Mouse (Mus musculus): ENCODE data around the gene Atg9b. TPM values are rescaled to one million over a fixed set of nuclear protein-coding genes. Genes with fewer than 3 reads are reported as not detected.

The Atg9b gene
- polyA plus RNA-seq, 1 experiment from 2014 or later: 0.48 TPM

GRCm38 (mm10) chr5:24343379-24343778 is 48.6 kb downstream of the Atg9b start:
- Histone ChIP-seq H3K4me1 (ENCODE audit: control insufficient read depth, insufficient read depth, low read length) (peaks cover 33% of the 10 kb centered on the region), H3K9ac (ENCODE audit: low read length) (peak overlapping the region; percentile 26; the same call in 1 of the 2 replicates), H3K4me2 (ENCODE audit: low read length) (no peak overlapping the region), H3K27ac (ENCODE audit: low read depth, low read length) (peak overlapping the region; percentile 90), H3K27me3 (replicated peaks; ENCODE audit: control insufficient read depth, insufficient read depth, low read length) (no peaks in the 10 kb centered on the region), H3K9me3 (replicated peaks; ENCODE audit: control insufficient read depth, low read length) (no peaks in the 10 kb centered on the region), H3K4me3 (ENCODE audit: low read depth, low read length) (no peak overlapping the region), H3K36me3 (ENCODE audit: control insufficient read depth, insufficient read depth, low read length) (no peaks in the 10 kb centered on the region)
- no peak for DNase-seq (ENCODE audit: low spot score)
- ATAC-seq: no peak

GRCm38 (mm10) chr5:24342966-24343365 is 49.0 kb downstream of the Atg9b start:
- ATAC-seq (no peak), DNase-seq (ENCODE audit: low spot score) (no peak)
- Histone ChIP-seq H3K4me2 (ENCODE audit: low read length) (no peak overlapping the region), H3K9me3 (replicated peaks; ENCODE audit: control insufficient read depth, low read length) (no peaks in the 10 kb centered on the region), H3K9ac (ENCODE audit: low read length) (no peak overlapping the region), H3K4me1 (ENCODE audit: control insufficient read depth, insufficient read depth, low read length) (peaks cover 33% of the 10 kb centered on the region), H3K36me3 (ENCODE audit: control insufficient read depth, insufficient read depth, low read length) (no peaks in the 10 kb centered on the region), H3K4me3 (ENCODE audit: low read depth, low read length) (no peak overlapping the region), H3K27ac (ENCODE audit: low read depth, low read length) (0 out of 2 replicates have a peak overlapping the region, but pooled peaks have one; percentile 90), H3K27me3 (replicated peaks; ENCODE audit: control insufficient read depth, insufficient read depth, low read length) (no peaks in the 10 kb centered on the region)
- 64% methylated on average over 8 of the region's 8 CpGs for WGBS

GRCm38 (mm10) chr5:24342205-24342963 is 49.6 kb downstream of the Atg9b start:
- Histone ChIP-seq H3K4me2 (ENCODE audit: low read length) (no peak overlapping the region), H3K36me3 (ENCODE audit: control insufficient read depth, insufficient read depth, low read length) (no peaks in the 10 kb centered on the region), H3K27me3 (replicated peaks; ENCODE audit: control insufficient read depth, insufficient read depth, low read length) (no peaks in the 10 kb centered on the region), H3K4me3 (ENCODE audit: low read depth, low read length) (no peak overlapping the region), H3K4me1 (ENCODE audit: control insufficient read depth, insufficient read depth, low read length) (peaks cover 28% of the 10 kb centered on the region), H3K27ac (ENCODE audit: low read depth, low read length) (no peak overlapping the region; the same call in 1 of the 2 replicates), H3K9ac (ENCODE audit: low read length) (no peak overlapping the region), H3K9me3 (replicated peaks; ENCODE audit: control insufficient read depth, low read length) (no peaks in the 10 kb centered on the region)
- WGBS: 76% methylated on average over 14 of the region's 14 CpGs
- no peak for DNase-seq (ENCODE audit: low spot score)
- no peak for ATAC-seq

GRCm38 (mm10) chr5:24337821-24338220 is 54.1 kb downstream of the Atg9b start:
- H3K36me3 ChIP-seq (ENCODE audit: control insufficient read depth, insufficient read depth, low read length): no peaks in the 10 kb centered on the region
- no peaks in the 10 kb centered on the region for H3K9me3 ChIP-seq (replicated peaks; ENCODE audit: control insufficient read depth, low read length)
- no peak overlapping the region; the same call in 1 of the 2 replicates for H3K9ac ChIP-seq (ENCODE audit: low read length)
- no peak overlapping the region for H3K4me2 ChIP-seq (ENCODE audit: low read length)
- H3K4me1 ChIP-seq (ENCODE audit: control insufficient read depth, insufficient read depth, low read length): peaks cover 5% of the 10 kb centered on the region
- no peak overlapping the region for H3K4me3 ChIP-seq (ENCODE audit: low read depth, low read length)
- H3K27me3 ChIP-seq (replicated peaks; ENCODE audit: control insufficient read depth, insufficient read depth, low read length): no peaks in the 10 kb centered on the region
- no peak overlapping the region for H3K27ac ChIP-seq (ENCODE audit: low read depth, low read length)
- DNase-seq (ENCODE audit: low spot score): no peak
- ATAC-seq: no peak
- WGBS: 67% methylated on average over 2 of the region's 2 CpGs

- no peak overlapping the region for H3K27ac ChIP-seq (ENCODE audit: low read depth, low read length)
- WGBS: 44% methylated on average over 9 of the region's 9 CpGs
- no peaks in the 10 kb centered on the region for H3K27me3 ChIP-seq (replicated peaks; ENCODE audit: control insufficient read depth, insufficient read depth, low read length)
- no peak overlapping the region; the same call in 1 of the 2 replicates for H3K9ac ChIP-seq (ENCODE audit: low read length)
- H3K36me3 ChIP-seq (ENCODE audit: control insufficient read depth, insufficient read depth, low read length): no peaks in the 10 kb centered on the region
- no peak overlapping the region for H3K4me2 ChIP-seq (ENCODE audit: low read length)
- ATAC-seq (no peak; the same call in 1 of the 2 replicates), DNase-seq (ENCODE audit: low spot score) (no peak)
- H3K9me3 ChIP-seq (replicated peaks; ENCODE audit: control insufficient read depth, low read length): no peaks in the 10 kb centered on the region
- H3K4me3 ChIP-seq (ENCODE audit: low read depth, low read length): no peak overlapping the region
- H3K4me1 ChIP-seq (ENCODE audit: control insufficient read depth, insufficient read depth, low read length): peaks cover 5% of the 10 kb centered on the region
Observed at GRCm38 (mm10) chr5:24337366-24337765, 54.6 kb downstream of the Atg9b start.

- Histone ChIP-seq H3K27me3 (replicated peaks; ENCODE audit: control insufficient read depth, insufficient read depth, low read length) (no peaks in the 10 kb centered on the region), H3K27ac (ENCODE audit: low read depth, low read length) (no peak overlapping the region), H3K36me3 (ENCODE audit: control insufficient read depth, insufficient read depth, low read length) (peaks cover 3% of the 10 kb centered on the region; the same call in 1 of the 2 replicates), H3K9me3 (replicated peaks; ENCODE audit: control insufficient read depth, low read length) (no peaks in the 10 kb centered on the region), H3K4me2 (ENCODE audit: low read length) (no peak overlapping the region), H3K9ac (ENCODE audit: low read length) (no peak overlapping the region), H3K4me3 (ENCODE audit: low read depth, low read length) (no peak overlapping the region), H3K4me1 (ENCODE audit: control insufficient read depth, insufficient read depth, low read length) (no peaks in the 10 kb centered on the region)
- WGBS: 22% methylated on average over 3 of the region's 3 CpGs
- peak; percentile 61 for DNase-seq (ENCODE audit: low spot score)
- peak; percentile 86 for ATAC-seq
Observed at GRCm38 (mm10) chr5:24335888-24336511, 55.9 kb downstream of the Atg9b start.

- Histone ChIP-seq H3K9me3 (replicated peaks; ENCODE audit: control insufficient read depth, low read length) (no peaks in the 10 kb centered on the region), H3K36me3 (ENCODE audit: control insufficient read depth, insufficient read depth, low read length) (peaks cover 3% of the 10 kb centered on the region; the same call in 1 of the 2 replicates), H3K27ac (ENCODE audit: low read depth, low read length) (no peak overlapping the region), H3K27me3 (replicated peaks; ENCODE audit: control insufficient read depth, insufficient read depth, low read length) (no peaks in the 10 kb centered on the region), H3K4me3 (ENCODE audit: low read depth, low read length) (no peak overlapping the region), H3K4me1 (ENCODE audit: control insufficient read depth, insufficient read depth, low read length) (0 out of 2 replicates have a peak, but pooled peaks cover under 1% of the 10 kb centered on the region), H3K4me2 (ENCODE audit: low read length) (no peak overlapping the region), H3K9ac (ENCODE audit: low read length) (no peak overlapping the region)
- no peak for DNase-seq (ENCODE audit: low spot score)
- ATAC-seq: no peak
- WGBS: 55% methylated on average over 3 of the region's 3 CpGs
Observed at GRCm38 (mm10) chr5:24334749-24335148, 57.2 kb downstream of the Atg9b start.
